Mouse (Mus musculus) hindbrain, embryonic 11.5 days (tissue): ENCODE measurements around the gene Gabrb3. TPM values are rescaled to one million over a fixed set of nuclear protein-coding genes. Genes with fewer than 3 reads are reported as not detected.
A peak's percentile ranks its signal among the peaks of the same experiment; 100 is the strongest.

Source experiments
- ATAC-seq: fragments of 200-750 bp; cut with Nextera tagmentation; 2 replicates; pipeline ENCODE4 v1.8.0; 2017; ENCODE audit warnings: mild to moderate bottlenecking, moderate TSS enrichment, moderate library complexity; ENCODE audit not compliant: low FRiP score
- DNase-seq: peaks from one replicate; pipeline ENCODE4 v3.0.0-alpha.2; 2015; ENCODE audit warnings: low spot score
- H3K27ac ChIP-seq: fragments of 300-500 bp; sonication (generic); 2 replicates; pipeline ENCODE4 v1.5.1; 2014; ENCODE audit warnings: mild to moderate bottlenecking, low read depth, low read length
- H3K27me3 ChIP-seq: fragments of 300-500 bp; sonication (generic); 2 replicates; pipeline ENCODE4 v1.6.1; 2014; ENCODE audit warnings: mild to moderate bottlenecking, low read length, moderate library complexity, mixed read lengths; ENCODE audit not compliant: control insufficient read depth, insufficient read depth
- H3K36me3 ChIP-seq: fragments of 300-500 bp; sonication (generic); 2 replicates; pipeline ENCODE4 v1.6.1; 2014; ENCODE audit warnings: mild to moderate bottlenecking, low read length, moderate library complexity, mixed read lengths; ENCODE audit not compliant: control insufficient read depth, insufficient read depth
- H3K4me1 ChIP-seq: fragments of 300-500 bp; sonication (generic); replicated peaks from 2 replicates; pipeline ENCODE4 v1.6.1; 2014; ENCODE audit warnings: low read length, mixed read lengths; ENCODE audit not compliant: control insufficient read depth, insufficient read depth
- H3K4me2 ChIP-seq: fragments of 300-500 bp; sonication (generic); replicated peaks from 2 replicates; pipeline ENCODE4 v1.6.1; 2014; ENCODE audit warnings: mild to moderate bottlenecking, low read depth, low read length
- H3K4me3 ChIP-seq: fragments of 300-500 bp; sonication (generic); 2 replicates; pipeline ENCODE4 v1.5.1; 2014; ENCODE audit warnings: low read depth, low read length
- H3K9ac ChIP-seq: fragments of 300-500 bp; sonication (generic); 2 replicates; pipeline ENCODE4 v1.6.1; 2014; ENCODE audit warnings: low read depth, low read length
- H3K9me3 ChIP-seq: fragments of 300-500 bp; sonication (generic); 2 replicates; pipeline ENCODE4 v1.6.1; 2016; ENCODE audit warnings: low read length; ENCODE audit not compliant: control insufficient read depth
- WGBS: fragments of 180-500 bp; shearing (Covaris S2); extraction: QIAGEN DNeasy Blood & Tissue Kit; methylation state at CpG from one replicate; pipeline ENCODE4 v1.1.7; 2014; 5-methylcytosine and 5-hydroxymethylcytosine counted together
- polyA plus RNA-seq: library from polyadenylated mRNA; unstranded; fragments of >200 nt; fragmentation: Nextera tagmentation; extraction: Ambion mirVana; gene quantifications from 2 replicates; pipeline ENCODE4 v1.2.1, GENCODE M21; 2014

Gabrb3 gene
- 14.5 and 15.0 TPM in 2 replicates for polyA plus RNA-seq

DNA sequence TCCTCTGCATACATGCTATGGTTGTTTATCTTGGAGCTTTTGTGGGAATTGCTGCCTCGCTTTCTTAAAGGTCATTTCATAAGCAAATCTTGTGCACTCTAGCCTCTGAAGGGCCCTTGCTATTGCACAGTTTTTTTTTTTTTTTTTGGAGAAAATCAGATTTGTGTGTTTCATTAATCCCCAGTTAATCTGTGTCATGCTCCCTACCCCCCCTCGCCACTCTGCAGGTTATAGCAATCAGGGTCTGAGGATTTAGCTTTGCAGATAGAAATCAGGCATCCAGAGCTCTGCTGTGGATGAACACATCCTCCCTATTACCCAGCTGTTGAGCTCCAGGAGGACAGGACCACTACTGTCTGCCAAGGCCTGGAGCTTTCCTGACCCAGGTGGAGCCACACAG lies at the start of gene Gabrb3:
TSS of gene Gabrb3 (plus strand) at position 301 of the 400 bp plus-strand sequence.
- Histone ChIP-seq H3K4me3 (no peak within 1 kb of the TSS), H3K9ac (no peak within 1 kb of the TSS), H3K27ac (no peak within 1 kb of the TSS), H3K4me2 (no peak within 1 kb of the TSS), H3K36me3 (no peaks in the 10 kb centered on the region), H3K9me3 (no peaks in the 10 kb centered on the region), H3K4me1 (no peaks in the 10 kb centered on the region), H3K27me3 (no peaks in the 10 kb centered on the region)
- WGBS: 89% methylated on average over 2 of the region's 2 CpGs
- ATAC-seq (no peak), DNase-seq (no peak)

DNA sequence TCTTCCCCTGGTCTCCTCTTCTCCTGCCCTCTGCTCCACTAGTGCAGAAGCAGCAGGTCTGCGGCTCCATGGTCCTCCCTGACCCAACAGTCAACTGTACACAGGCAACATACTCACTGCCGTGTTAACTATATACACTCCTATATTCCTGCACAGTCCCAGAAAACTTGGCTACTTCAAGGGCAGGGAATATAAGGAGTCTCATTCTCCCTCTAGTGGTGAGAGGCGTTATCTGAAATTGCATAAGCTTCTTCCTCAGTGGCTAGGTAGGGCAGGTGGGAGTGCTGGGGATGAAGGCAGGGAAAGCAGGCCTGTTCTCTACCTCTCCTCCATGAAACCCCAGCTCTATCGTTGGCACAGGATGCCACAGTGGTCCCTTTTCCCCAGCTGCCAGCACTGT lies 35.4 kb upstream of the Gabrb3 start:
- ATAC-seq: 0 out of 2 replicates have a peak, but pooled peaks have one; percentile 36
- WGBS: 37% methylated on average over 4 of the region's 4 CpGs

DNA sequence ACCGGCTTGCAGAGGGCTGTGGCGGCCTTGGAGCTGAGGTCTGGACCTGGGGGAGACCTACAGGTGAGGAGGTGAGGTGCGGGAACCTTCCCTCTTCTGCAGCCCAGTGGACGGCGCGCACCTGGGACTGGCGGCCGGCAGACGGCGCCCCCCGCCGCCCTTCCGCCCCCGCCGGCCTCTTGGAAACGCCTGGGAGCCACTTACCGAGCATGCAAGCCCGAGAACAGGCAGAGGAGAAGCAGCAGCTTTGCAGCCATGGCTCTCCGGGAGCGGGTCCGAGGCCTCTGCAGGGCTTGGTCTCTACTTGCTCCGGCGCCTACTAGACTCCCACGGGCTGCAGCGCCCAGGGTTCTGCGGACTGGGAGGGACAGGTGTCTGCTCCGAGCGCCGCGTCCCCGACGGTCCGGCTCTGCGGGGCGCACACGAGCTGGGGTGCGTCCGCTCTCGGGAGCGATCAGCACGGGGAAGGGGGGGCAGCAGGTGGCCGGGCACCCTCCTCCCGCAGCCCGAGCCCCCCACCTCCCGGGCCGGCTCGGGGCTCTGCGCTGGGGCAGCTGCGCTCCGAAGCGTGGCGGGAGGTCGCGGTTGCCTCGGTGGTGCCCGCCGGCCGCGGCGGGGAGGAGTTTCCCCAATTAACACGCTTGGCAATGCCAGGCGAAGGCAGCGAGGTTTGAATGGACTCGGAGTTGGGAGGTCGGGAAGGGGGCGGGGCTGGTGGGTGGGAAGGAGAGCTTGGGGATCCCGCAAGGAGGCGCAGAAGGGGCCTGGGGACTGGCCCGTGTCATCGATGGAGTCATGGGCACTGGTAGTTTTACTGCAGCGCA lies 32.8 kb upstream of the Gabrb3 start, which contains the start of gene Gabrg3:
TSS of gene Gabrg3 (minus strand) at position 672 of the 824 bp plus-strand sequence.
- Histone ChIP-seq H3K27ac (no peak within 1 kb of the TSS), H3K36me3 (no peaks in the 10 kb centered on the region), H3K9ac (peak within 1 kb of the TSS; percentile 37), H3K4me3 (peak within 1 kb of the TSS; percentile 60), H3K27me3 (peaks cover 14% of the 10 kb centered on the region), H3K9me3 (no peaks in the 10 kb centered on the region), H3K4me1 (no peaks in the 10 kb centered on the region), H3K4me2 (peak within 1 kb of the TSS; percentile 96)
- DNase-seq: peak; percentile 64
- under 1% methylated on average over 44 of the region's 71 CpGs for whole genome bisulfite sequencing
- ATAC-seq: peak; percentile 86

More for the DNA sequence above, 35.4 kb upstream of the Gabrb3 start:
- Histone ChIP-seq H3K36me3 (no peaks in the 10 kb centered on the region), H3K27ac (no peak overlapping the region), H3K27me3 (peaks cover 14% of the 10 kb centered on the region), H3K4me1 (no peaks in the 10 kb centered on the region), H3K4me3 (no peak overlapping the region), H3K9ac (no peak overlapping the region), H3K9me3 (no peaks in the 10 kb centered on the region), H3K4me2 (no peak overlapping the region)
- peak; percentile 58 for DNase-seq

DNA sequence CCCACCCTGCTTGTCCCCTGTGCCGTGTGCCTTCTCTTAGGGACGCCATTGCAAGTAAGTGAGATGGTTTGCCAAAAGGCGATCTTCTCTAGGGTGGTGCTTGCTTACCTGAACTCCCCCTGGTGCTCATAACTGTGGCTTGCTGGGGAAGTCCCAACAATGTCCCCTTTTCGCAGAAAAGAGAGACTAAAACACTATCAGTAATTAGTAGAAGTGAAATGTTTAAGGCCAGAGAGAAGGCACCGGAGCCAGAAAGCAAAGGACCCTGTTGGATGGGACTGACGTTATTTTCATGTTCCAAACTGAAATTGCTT lies 32.2 kb upstream of the Gabrb3 start:
- Histone ChIP-seq H3K4me2 (peak overlapping the region; percentile 96), H3K4me1 (no peaks in the 10 kb centered on the region), H3K27me3 (peaks cover 14% of the 10 kb centered on the region), H3K9me3 (no peaks in the 10 kb centered on the region), H3K36me3 (no peaks in the 10 kb centered on the region), H3K27ac (no peak overlapping the region), H3K4me3 (peak overlapping the region; percentile 60), H3K9ac (peak overlapping the region; percentile 37; the same call in 1 of the 2 replicates)
- WGBS: 23% methylated on average over 6 of the region's 6 CpGs
- ATAC-seq: no peak
- DNase-seq: no peak

DNA sequence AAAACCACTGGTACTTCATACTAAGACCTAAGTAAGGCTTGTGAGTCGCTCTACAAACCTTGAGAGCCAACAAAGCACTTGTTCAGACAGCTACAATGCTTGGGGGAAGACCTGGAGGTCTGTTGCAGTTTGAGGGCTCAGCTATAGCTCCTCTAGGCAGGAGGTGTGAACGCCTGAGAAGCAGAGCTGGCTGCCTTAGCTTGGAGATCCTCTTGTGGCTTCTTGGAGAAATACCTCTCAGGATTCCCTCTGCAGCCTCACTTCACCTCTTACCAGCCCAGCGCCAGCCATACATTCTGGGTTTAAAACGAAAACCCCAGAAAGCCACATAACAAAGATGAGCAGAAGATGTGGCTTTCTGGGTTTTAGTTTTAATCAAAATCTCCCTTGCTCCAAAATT lies 29.4 kb upstream of the Gabrb3 start:
- no peak for DNase-seq
- no peak overlapping the region for H3K9ac ChIP-seq
- WGBS: 43% methylated on average over 4 of the region's 4 CpGs
- H3K27me3 ChIP-seq: peaks cover 14% of the 10 kb centered on the region
- H3K27ac ChIP-seq: no peak overlapping the region
- H3K9me3 ChIP-seq: no peaks in the 10 kb centered on the region
- no peak for ATAC-seq
- no peak overlapping the region for H3K4me3 ChIP-seq
- H3K4me2 ChIP-seq: no peak overlapping the region
- no peaks in the 10 kb centered on the region for H3K36me3 ChIP-seq
- no peaks in the 10 kb centered on the region for H3K4me1 ChIP-seq

DNA sequence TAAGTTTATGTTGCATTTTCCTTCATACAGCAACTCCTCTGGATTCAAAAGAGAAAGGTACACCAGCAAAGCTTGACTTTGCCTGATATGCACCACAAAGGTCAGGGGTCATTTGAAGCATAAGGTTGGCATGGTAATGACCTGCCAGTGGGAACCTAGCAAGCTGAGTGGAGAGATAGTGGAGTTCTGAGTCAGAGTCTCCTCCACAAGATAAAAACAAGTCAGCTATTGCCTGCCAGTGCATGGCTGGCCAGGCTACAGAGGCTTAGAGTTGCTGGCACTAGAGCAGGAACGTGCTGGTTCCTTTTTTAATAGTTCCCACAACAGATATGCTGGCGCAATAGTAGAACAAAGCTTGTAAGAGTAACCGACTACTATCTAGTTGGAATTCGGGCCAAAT lies 25.9 kb upstream of the Gabrb3 start:
- Histone ChIP-seq H3K27ac (no peak overlapping the region), H3K4me2 (no peak overlapping the region), H3K4me3 (no peak overlapping the region), H3K9me3 (no peaks in the 10 kb centered on the region), H3K27me3 (no peaks in the 10 kb centered on the region), H3K4me1 (no peaks in the 10 kb centered on the region), H3K9ac (no peak overlapping the region), H3K36me3 (no peaks in the 10 kb centered on the region)
- ATAC-seq (no peak), DNase-seq (no peak)
- 92% methylated on average over 4 of the region's 4 CpGs for WGBS

DNA sequence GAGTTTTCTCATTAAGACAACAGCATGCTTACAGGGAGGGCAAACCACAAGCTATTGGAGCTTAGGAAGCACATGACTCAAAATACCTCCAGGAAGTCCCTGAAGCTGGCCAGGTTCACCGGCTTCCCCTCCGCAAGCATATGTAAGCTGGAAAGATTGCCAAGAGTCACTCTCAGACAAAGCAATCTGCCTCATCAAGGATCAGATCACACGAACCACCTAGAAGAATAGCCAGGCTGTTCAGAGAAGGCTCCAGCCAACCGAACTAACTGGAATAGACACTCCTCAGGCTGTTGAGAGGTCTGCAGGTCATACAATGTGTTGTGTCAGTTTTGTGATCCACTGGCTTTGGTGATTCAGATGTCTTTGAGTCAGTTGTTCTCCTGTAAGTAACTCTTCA lies 8.3 kb upstream of the Gabrb3 start:
- Histone ChIP-seq H3K27ac (no peak overlapping the region), H3K27me3 (no peaks in the 10 kb centered on the region), H3K4me1 (no peaks in the 10 kb centered on the region), H3K36me3 (no peaks in the 10 kb centered on the region), H3K9ac (no peak overlapping the region), H3K4me3 (no peak overlapping the region), H3K9me3 (no peaks in the 10 kb centered on the region), H3K4me2 (no peak overlapping the region)
- DNase-seq (no peak), ATAC-seq (no peak)
- WGBS: 85% methylated on average over 4 of the region's 4 CpGs

DNA sequence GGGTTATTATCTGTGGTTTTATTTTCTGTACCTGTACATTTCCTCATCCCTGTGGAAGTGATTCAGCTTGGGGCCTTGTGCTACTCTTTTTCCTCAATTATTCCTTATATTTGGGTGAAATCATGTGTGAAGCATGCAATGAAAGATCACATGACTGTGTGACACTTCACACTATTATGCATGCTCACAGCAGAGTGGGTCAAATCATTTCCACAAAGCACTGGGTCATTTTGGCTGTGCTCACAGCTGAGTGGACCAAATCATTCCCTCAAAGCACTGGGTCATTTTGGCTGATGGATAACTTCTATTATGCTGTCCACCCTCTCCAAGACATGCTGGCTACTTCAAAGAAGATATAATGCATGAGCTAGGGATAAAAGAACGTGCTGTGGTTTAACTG lies 6.6 kb upstream of the Gabrb3 start:
- DNase-seq (no peak), ATAC-seq (peak; percentile 73)
- no peaks in the 10 kb centered on the region for H3K27me3 ChIP-seq
- H3K27ac ChIP-seq: no peak overlapping the region
- H3K36me3 ChIP-seq: no peaks in the 10 kb centered on the region
- no peak overlapping the region for H3K4me2 ChIP-seq
- no peaks in the 10 kb centered on the region for H3K9me3 ChIP-seq
- H3K4me3 ChIP-seq: no peak overlapping the region
- no peaks in the 10 kb centered on the region for H3K4me1 ChIP-seq
- WGBS: 30% methylated on average over 1 of the region's 1 CpGs
- H3K9ac ChIP-seq: no peak overlapping the region

DNA sequence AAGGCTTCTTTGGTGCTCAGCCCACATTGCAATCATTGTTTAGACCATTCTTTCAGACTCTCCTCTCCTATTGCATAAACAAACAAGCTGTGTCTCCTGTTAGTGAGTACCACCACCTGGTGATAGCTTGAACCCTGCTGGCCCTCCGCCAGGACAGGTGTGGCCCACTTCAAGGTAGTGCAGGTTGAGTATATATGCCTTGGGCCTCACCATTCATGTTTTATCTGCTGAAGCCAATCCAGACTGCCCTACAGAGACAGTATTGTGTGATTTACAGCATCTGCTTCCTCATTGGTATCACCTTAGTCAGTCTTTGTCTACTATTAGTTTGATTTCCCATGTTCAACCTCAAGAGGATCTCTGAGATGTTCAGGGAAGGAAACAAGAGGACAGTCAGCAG lies 1.6 kb downstream of the Gabrb3 start:
- Histone ChIP-seq H3K4me2 (no peak overlapping the region), H3K9me3 (no peaks in the 10 kb centered on the region), H3K36me3 (no peaks in the 10 kb centered on the region), H3K4me3 (no peak overlapping the region), H3K9ac (no peak overlapping the region), H3K27me3 (no peaks in the 10 kb centered on the region), H3K27ac (no peak overlapping the region), H3K4me1 (no peaks in the 10 kb centered on the region)
- DNase-seq (no peak), ATAC-seq (no peak)
- 93% methylated on average over 1 of the region's 1 CpGs for WGBS
